Mouse (Mus musculus): ENCODE measurements around the gene Pno1.
A peak's percentile ranks its signal among the peaks of the same experiment; 100 is the strongest.

Gene Pno1

GRCm38 (mm10) chr11:17180753-17181152, 30.6 kb downstream of the Pno1 start:
- no peak for DNase-seq (ENCODE audit: low read depth, low spot score)

DNA sequence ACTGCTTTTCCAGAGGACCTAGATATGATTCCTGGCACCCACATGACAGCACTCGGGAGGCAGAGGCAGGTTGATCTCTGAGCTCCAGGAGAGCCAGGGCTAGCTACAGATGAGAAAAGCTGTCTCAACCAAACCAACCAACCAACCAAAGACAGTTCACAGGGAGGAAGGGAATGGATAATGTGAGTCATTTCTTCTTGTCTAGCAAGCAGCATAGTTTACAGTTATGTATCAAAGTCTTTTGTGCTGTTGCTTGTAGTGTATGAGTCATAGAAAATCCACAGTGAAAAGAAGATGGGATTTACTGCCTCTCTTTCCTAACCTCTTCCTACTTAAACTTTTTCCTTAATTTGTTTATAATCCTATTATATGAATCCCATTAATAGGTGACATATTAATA, 34.7 kb downstream of the Pno1 start:
- DNase-seq (ENCODE audit: low read depth, low spot score) = no peak

- DNase-seq (ENCODE audit: low read depth, low spot score) = no peak
Observed at GRCm38 (mm10) chr11:17172300-17172699, 39.1 kb downstream of the Pno1 start.

GRCm38 (mm10) chr11:17170938-17171729, 40.2 kb downstream of the Pno1 start:
- DNase-seq (ENCODE audit: low read depth, low spot score) = no peak

GRCm38 (mm10) chr11:17169262-17169661, 42.1 kb downstream of the Pno1 start:
- DNase-seq (ENCODE audit: low read depth, low spot score) = no peak

DNA sequence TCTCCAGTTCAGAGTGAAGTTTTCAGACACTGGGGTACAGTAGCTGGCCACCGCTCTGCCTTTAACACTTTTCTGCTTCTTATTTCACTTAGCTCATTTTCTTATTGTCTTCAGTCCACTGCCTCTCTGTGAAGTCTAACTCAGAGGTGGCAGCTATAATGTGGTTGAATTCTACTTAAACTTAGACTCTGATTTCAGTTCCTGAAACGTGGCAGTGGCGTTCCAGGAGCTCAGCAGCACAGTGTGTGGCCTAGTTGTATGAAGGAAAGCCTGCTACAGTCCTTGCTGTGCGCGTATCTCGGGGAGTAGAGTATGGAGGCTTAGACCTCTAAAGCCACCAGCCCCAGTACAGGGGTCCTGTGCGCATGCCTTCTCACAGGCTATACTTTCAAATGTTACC, 44.7 kb downstream of the Pno1 start:
- DNase-seq (ENCODE audit: low read depth, low spot score) = no peak

DNA sequence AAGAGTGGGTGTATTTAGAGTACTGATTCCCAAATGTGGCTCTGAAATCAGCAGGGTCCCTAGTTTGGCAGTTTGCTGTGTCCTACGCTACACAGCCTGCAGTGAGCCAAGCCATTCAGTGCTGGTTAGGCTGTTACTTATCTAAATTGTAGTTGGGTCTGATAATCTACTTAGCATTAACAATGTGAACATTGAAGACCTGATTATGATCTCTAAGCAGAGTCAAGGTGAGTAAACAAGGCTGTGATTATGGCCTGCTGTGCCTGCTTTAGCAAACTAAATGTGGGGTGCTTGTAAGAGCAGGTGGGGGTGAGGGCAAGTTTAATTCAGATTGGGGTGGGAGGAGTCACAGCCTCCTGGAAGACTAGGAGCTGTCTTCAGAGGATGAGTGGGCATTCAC, 47.4 kb downstream of the Pno1 start:
- peak; percentile 52 for DNase-seq (ENCODE audit: low read depth, low spot score)

DNA sequence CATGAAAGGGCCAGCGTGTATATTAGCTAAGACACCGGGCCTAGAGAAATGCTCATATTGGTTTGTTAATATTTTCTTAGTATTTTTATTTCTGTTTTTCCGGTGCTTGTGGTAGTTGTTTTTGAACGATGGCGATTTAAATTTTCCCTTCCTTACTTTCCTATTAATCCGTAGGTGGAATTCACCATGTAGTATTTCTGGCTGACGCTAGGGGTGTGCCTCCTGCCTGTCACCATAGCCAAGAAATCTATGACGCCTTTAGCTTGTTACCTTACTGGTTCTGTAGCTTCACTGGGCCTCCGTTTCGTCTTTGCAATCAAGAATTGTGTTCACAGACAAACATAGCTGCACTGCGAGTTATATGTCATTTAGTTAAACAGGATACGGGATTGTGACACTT, 51.1 kb downstream of the Pno1 start:
- peak; percentile 81 for DNase-seq (ENCODE audit: low read depth, low spot score)

GRCm38 (mm10) chr11:17159738-17160241, 51.6 kb downstream of the Pno1 start:
- DNase-seq (ENCODE audit: low read depth, low spot score) = peak; percentile 41

DNA sequence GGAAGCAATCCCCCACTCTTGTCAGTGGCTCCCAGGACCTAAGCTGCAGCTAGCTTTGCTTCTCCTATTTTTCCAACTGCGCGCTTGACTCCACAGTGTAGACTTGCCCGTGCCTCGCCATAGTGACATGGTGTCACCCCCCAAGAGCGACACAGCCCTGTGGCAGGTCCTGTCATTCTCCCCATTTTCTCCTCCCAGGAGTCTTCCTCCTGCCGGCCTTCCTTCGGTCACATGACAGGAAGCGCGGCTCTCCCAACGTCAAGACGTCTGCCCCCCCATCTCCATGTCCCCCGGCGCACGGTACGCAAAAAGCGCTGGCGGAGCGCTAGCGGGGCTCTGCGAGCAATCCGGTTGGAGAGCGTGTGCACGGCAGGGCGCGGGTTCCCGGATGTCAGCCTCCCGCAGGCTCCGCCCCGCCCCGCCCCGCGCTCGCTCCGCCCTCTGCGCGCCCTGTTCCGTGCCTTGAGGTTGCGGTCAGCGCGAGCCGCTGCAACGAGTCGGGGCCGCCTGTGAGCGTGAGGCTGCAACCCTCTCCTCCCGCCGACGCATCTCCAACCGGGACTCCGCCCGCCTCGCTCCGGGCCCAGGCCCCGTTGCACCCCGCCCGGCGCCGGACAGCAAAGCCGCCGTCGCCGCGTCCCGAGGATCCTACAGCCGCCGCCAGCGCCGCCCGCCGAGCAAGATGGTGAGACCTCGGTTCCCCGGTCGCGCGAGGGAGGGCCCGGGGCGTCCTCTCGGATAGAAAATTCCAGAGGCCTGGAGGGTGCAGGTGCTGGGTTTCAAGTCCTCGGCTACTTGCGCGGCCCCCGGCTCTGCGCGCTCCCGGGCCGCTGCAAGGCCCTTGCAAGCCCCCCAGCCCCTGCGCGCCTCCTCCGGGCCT, 52.3 kb downstream of the Pno1 start, which contains the start of gene Ppp3r1:
Ppp3r1 (plus strand) TSS at position 406 of the 880 bp plus-strand sequence.
- peak; percentile 95 for DNase-seq (ENCODE audit: low read depth, low spot score)

Data from R1 (cell line).